Mouse (Mus musculus) gastrocnemius, postnatal 14 days (tissue): ENCODE measurements around the gene Pparg. TPM values are rescaled to one million over a fixed set of nuclear protein-coding genes. Genes with fewer than 3 reads are reported as not detected.

ENCODE experiments used
- DNase-seq: peaks from one replicate; pipeline ENCODE4 v3.0.0; 2021; ENCODE audit warnings: mixed read lengths
- intact Hi-C: fragments of 180-260 bp; cut with DNase I; formaldehyde crosslinking; loops from one replicate; pipeline ENCODE4 v1.15.1; 2025; ENCODE audit warnings: low total_unique reads
- long read RNA-seq, 2 experiments: library from polyadenylated mRNA; stranded (forward); transcript quantifications; one replicate each; pipeline ENCODE4 v2.0.0; 2021
- total RNA-seq, 2 experiments: library from RNA; stranded (reverse); gene quantifications; 2 replicates each; pipeline ENCODE4 v1.2.3; 2021

The Pparg gene
- 1 to 10 TPM; 4.0 to 6.7 TPM for total RNA-seq
- long read RNA-seq, experiment 1, partial matches to known transcripts, result 0 of 4 reads
- long read RNA-seq, experiment 1, other reads (novel, unspliced or antisense), result 1 of 4 reads
- long read RNA-seq, experiment 2, partial matches to known transcripts, result 0 of 9 reads
- long read RNA-seq, experiment 2, other reads (novel, unspliced or antisense), result 5 of 9 reads

GRCm38 (mm10) chr6:115360776-115361605, at the start of gene Pparg:
Pparg (plus strand) TSS chr6:115360951.
- intact Hi-C loops, result no loop called here
- DNase-seq, result peak; percentile 53

GRCm38 (mm10) chr6:115312780-115313179, 48.0 kb upstream of the Pparg start:
- DNase-seq, result no peak
- intact Hi-C loops, result no loop called here

GRCm38 (mm10) chr6:115313235-115313738, 47.5 kb upstream of the Pparg start:
- intact Hi-C loops, result no loop called here

GRCm38 (mm10) chr6:115313910-115314309, 46.8 kb upstream of the Pparg start:
- intact Hi-C loops, result no loop called here
- no peak for DNase-seq

More at GRCm38 (mm10) chr6:115313235-115313738, 47.5 kb upstream of the Pparg start:
- DNase-seq, result no peak

GRCm38 (mm10) chr6:115315770-115316169, 45.0 kb upstream of the Pparg start:
- intact Hi-C loops, result no loop called here
- DNase-seq, result no peak

- intact Hi-C loops, result no loop called here
- peak; percentile 11 for DNase-seq
Observed at GRCm38 (mm10) chr6:115316811-115317221, 43.9 kb upstream of the Pparg start.

- intact Hi-C loops, result no loop called here
- DNase-seq, result no peak
Observed at GRCm38 (mm10) chr6:115318811-115319210, 41.9 kb upstream of the Pparg start.

- no peak for DNase-seq
- intact Hi-C loops, result no loop called here
Observed at GRCm38 (mm10) chr6:115319686-115320085, 41.1 kb upstream of the Pparg start.

- intact Hi-C loops, result no loop called here
- no peak for DNase-seq
Observed at GRCm38 (mm10) chr6:115320927-115321714, 39.6 kb upstream of the Pparg start.

- DNase-seq, result no peak
- intact Hi-C loops, result no loop called here
Observed at GRCm38 (mm10) chr6:115321883-115322351, 38.8 kb upstream of the Pparg start.

- intact Hi-C loops, result no loop called here
- no peak for DNase-seq
Observed at GRCm38 (mm10) chr6:115322956-115323355, 37.8 kb upstream of the Pparg start.

- DNase-seq, result no peak
- intact Hi-C loops, result no loop called here
Observed at GRCm38 (mm10) chr6:115330964-115331363, 29.8 kb upstream of the Pparg start.

GRCm38 (mm10) chr6:115333099-115333694, 27.6 kb upstream of the Pparg start:
- intact Hi-C loops, result no loop called here
- no peak for DNase-seq

GRCm38 (mm10) chr6:115335536-115335935, 25.2 kb upstream of the Pparg start:
- intact Hi-C loops, result no loop called here
- DNase-seq, result no peak

GRCm38 (mm10) chr6:115340084-115340483, 20.7 kb upstream of the Pparg start:
- intact Hi-C loops, result no loop called here
- no peak for DNase-seq

- intact Hi-C loops, result no loop called here
- DNase-seq, result no peak
Observed at GRCm38 (mm10) chr6:115343096-115343495, 17.7 kb upstream of the Pparg start.

- intact Hi-C loops, result no loop called here
- DNase-seq, result no peak
Observed at GRCm38 (mm10) chr6:115343570-115343969, 17.2 kb upstream of the Pparg start.

- no peak for DNase-seq
- intact Hi-C loops, result no loop called here
Observed at GRCm38 (mm10) chr6:115344101-115344500, 16.6 kb upstream of the Pparg start.

GRCm38 (mm10) chr6:115344513-115344912, 16.2 kb upstream of the Pparg start:
- intact Hi-C loops, result no loop called here
- no peak for DNase-seq

- DNase-seq, result no peak
- intact Hi-C loops, result no loop called here
Observed at GRCm38 (mm10) chr6:115345013-115345412, 15.7 kb upstream of the Pparg start.
